Mouse (Mus musculus): ENCODE data around the gene Lrrc73. TPM values are rescaled to one million over a fixed set of nuclear protein-coding genes. Genes with fewer than 3 reads are reported as not detected.

Gene Lrrc73
- polyA plus RNA-seq, 2 experiments: 0.08 to 0.11 TPM

GRCm38 (mm10) chr17:46248189-46248522 lies 5.2 kb upstream of the Lrrc73 start:
- ATAC-seq (ENCODE audit: insufficient read depth) (peak; percentile 60), DNase-seq (ENCODE audit: low read depth in 3 of 3, low spot score in 3 of 3) (no peak)
- TF ChIP-seq CTCF (IDR thresholded peaks at IDR 0.05; ENCODE audit: low read depth) (no peak), EP300 (IDR thresholded peaks at IDR 0.05; ENCODE audit: low read depth) (no peak)
- Histone ChIP-seq H3K27me3 (ENCODE audit: control insufficient read depth, insufficient read depth, low read length) (no peaks in the 10 kb centered on the region), H3K36me3 (replicated peaks; ENCODE audit: control insufficient read depth, insufficient read depth, low read depth) (peaks cover 47% of the 10 kb centered on the region), H3K4me3 (ENCODE audit: insufficient read depth in 1 of 2, low read depth in 2 of 2, low read length in 2 of 2) (peak overlapping the region; percentile 86 to 95), H3K4me2 (ENCODE audit: low read depth) (peak overlapping the region; percentile 68), H3K27ac (peak overlapping the region; percentile 64), H3K9me3 (ENCODE audit: control insufficient read depth, low read length) (no peaks in the 10 kb centered on the region), H3K9ac (replicated peaks) (peak overlapping the region; percentile 82), H3K4me1 (replicated peaks; ENCODE audit: control insufficient read depth in 2 of 2, insufficient read depth in 2 of 2, low read length in 1 of 2) (peaks cover 13 to 15% of the 10 kb centered on the region in 2 experiments)
- WGBS (ENCODE audit: insufficient replicate concordance): under 1% methylated on average over 37 of the region's 37 CpGs

- DNase-seq (ENCODE audit: low read depth in 3 of 3, low spot score in 3 of 3) (no peak), ATAC-seq (ENCODE audit: insufficient read depth) (no peak)
- Histone ChIP-seq H3K27ac (no peak overlapping the region), H3K4me3 (ENCODE audit: insufficient read depth in 1 of 2, low read depth in 2 of 2, low read length in 2 of 2) (no peak overlapping the region), H3K36me3 (replicated peaks; ENCODE audit: control insufficient read depth, insufficient read depth, low read depth) (peaks cover 18% of the 10 kb centered on the region), H3K27me3 (ENCODE audit: control insufficient read depth, insufficient read depth, low read length) (peaks cover 20% of the 10 kb centered on the region), H3K4me2 (ENCODE audit: low read depth) (no peak overlapping the region), H3K4me1 (replicated peaks; ENCODE audit: control insufficient read depth in 2 of 2, insufficient read depth in 2 of 2, low read length in 1 of 2) (peaks cover 15 to 19% of the 10 kb centered on the region in 2 experiments), H3K9ac (replicated peaks) (no peak overlapping the region), H3K9me3 (ENCODE audit: control insufficient read depth, low read length) (no peaks in the 10 kb centered on the region)
- no peak for TF ChIP-seq EP300 (IDR thresholded peaks at IDR 0.05; ENCODE audit: low read depth)
- TF ChIP-seq CTCF (IDR thresholded peaks at IDR 0.05; ENCODE audit: low read depth): peak; percentile 42; the same call in 1 of the 2 replicates
- WGBS (ENCODE audit: insufficient replicate concordance): 78% methylated on average over 7 of the region's 7 CpGs
Observed at GRCm38 (mm10) chr17:46251174-46251573, 2.2 kb upstream of the Lrrc73 start.

- peaks cover 20% of the 10 kb centered on the region for H3K27me3 ChIP-seq (ENCODE audit: control insufficient read depth, insufficient read depth, low read length)
- peak overlapping the region in 1 of 2 experiments; percentile 68; a peak in 2 of 4 replicates for H3K4me3 ChIP-seq (ENCODE audit: insufficient read depth in 1 of 2, low read depth in 2 of 2, low read length in 2 of 2)
- TF ChIP-seq EP300 (IDR thresholded peaks at IDR 0.05; ENCODE audit: low read depth) (no peak), CTCF (IDR thresholded peaks at IDR 0.05; ENCODE audit: low read depth) (peak; percentile 69)
- WGBS (ENCODE audit: insufficient replicate concordance): 28% methylated on average over 14 of the region's 14 CpGs
- no peaks in the 10 kb centered on the region for H3K9me3 ChIP-seq (ENCODE audit: control insufficient read depth, low read length)
- H3K4me2 ChIP-seq (ENCODE audit: low read depth): peak overlapping the region; percentile 91
- no peak overlapping the region for H3K9ac ChIP-seq (replicated peaks)
- peaks cover 18% of the 10 kb centered on the region for H3K36me3 ChIP-seq (replicated peaks; ENCODE audit: control insufficient read depth, insufficient read depth, low read depth)
- ATAC-seq (ENCODE audit: insufficient read depth) (no peak), DNase-seq (ENCODE audit: low read depth in 3 of 3, low spot score in 3 of 3) (peak in 1 of 3 experiments; percentile 49)
- H3K4me1 ChIP-seq (replicated peaks; ENCODE audit: control insufficient read depth in 2 of 2, insufficient read depth in 2 of 2, low read length in 1 of 2): peaks cover 8 to 12% of the 10 kb centered on the region in 2 experiments; a peak in 3 of 4 replicates
- H3K27ac ChIP-seq: no peak overlapping the region
Observed at GRCm38 (mm10) chr17:46252571-46253451, 520 bp upstream of the Lrrc73 start.

- H3K9me3 ChIP-seq (ENCODE audit: control insufficient read depth, low read length): no peaks in the 10 kb centered on the region
- TF ChIP-seq CTCF (IDR thresholded peaks at IDR 0.05; ENCODE audit: low read depth): no peak
- peaks cover 22% of the 10 kb centered on the region for H3K36me3 ChIP-seq (replicated peaks; ENCODE audit: control insufficient read depth, insufficient read depth, low read depth)
- H3K27me3 ChIP-seq (ENCODE audit: control insufficient read depth, insufficient read depth, low read length): peaks cover 20% of the 10 kb centered on the region
- peaks cover 2 to 7% of the 10 kb centered on the region in 2 experiments; a peak in 2 of 4 replicates for H3K4me1 ChIP-seq (replicated peaks; ENCODE audit: control insufficient read depth in 2 of 2, insufficient read depth in 2 of 2, low read length in 1 of 2)
- DNase-seq (ENCODE audit: low read depth in 3 of 3, low spot score in 3 of 3) (no peak), ATAC-seq (ENCODE audit: insufficient read depth) (peak; percentile 10; the same call in 1 of the 2 replicates)
- peak overlapping the region; percentile 22 to 68; a peak in 3 of 4 replicates for H3K4me3 ChIP-seq (ENCODE audit: insufficient read depth in 1 of 2, low read depth in 2 of 2, low read length in 2 of 2)
- H3K9ac ChIP-seq (replicated peaks): no peak overlapping the region
- no peak overlapping the region for H3K27ac ChIP-seq
- peak overlapping the region; percentile 91 for H3K4me2 ChIP-seq (ENCODE audit: low read depth)
- 1% methylated on average over 51 of the region's 54 CpGs for WGBS (ENCODE audit: insufficient replicate concordance)
Observed at GRCm38 (mm10) chr17:46254106-46254505, 775 bp downstream of the Lrrc73 start.

- H3K4me3 ChIP-seq (ENCODE audit: insufficient read depth in 1 of 2, low read depth in 2 of 2, low read length in 2 of 2): no peak overlapping the region
- no peak overlapping the region for H3K4me2 ChIP-seq (ENCODE audit: low read depth)
- TF ChIP-seq EP300 (IDR thresholded peaks at IDR 0.05; ENCODE audit: low read depth): no peak
- TF ChIP-seq CTCF (IDR thresholded peaks at IDR 0.05; ENCODE audit: low read depth): no peak
- H3K36me3 ChIP-seq (replicated peaks; ENCODE audit: control insufficient read depth, insufficient read depth, low read depth): peaks cover 16% of the 10 kb centered on the region
- no peak overlapping the region for H3K9ac ChIP-seq (replicated peaks)
- WGBS (ENCODE audit: insufficient replicate concordance): 26% methylated on average over 6 of the region's 6 CpGs
- ATAC-seq (ENCODE audit: insufficient read depth) (no peak), DNase-seq (ENCODE audit: low read depth in 3 of 3, low spot score in 3 of 3) (no peak)
- H3K9me3 ChIP-seq (ENCODE audit: control insufficient read depth, low read length): no peaks in the 10 kb centered on the region
- peaks cover 20% of the 10 kb centered on the region for H3K27me3 ChIP-seq (ENCODE audit: control insufficient read depth, insufficient read depth, low read length)
- H3K4me1 ChIP-seq (replicated peaks; ENCODE audit: control insufficient read depth in 2 of 2, insufficient read depth in 2 of 2, low read length in 1 of 2): peaks cover 0 to 6% of the 10 kb centered on the region in 2 experiments; a peak in 2 of 4 replicates
- H3K27ac ChIP-seq: no peak overlapping the region
Observed at GRCm38 (mm10) chr17:46255147-46255546, 1.8 kb downstream of the Lrrc73 start.
